Mouse (Mus musculus) spleen, adult 2 months (tissue): ENCODE measurements around the gene Ccl26.

Experiments
- CTCF ChIP-seq: fragments of 200-500 bp; IDR thresholded peaks from 2 replicates; pipeline ENCODE4 v1.5.1; 2011; ENCODE audit warnings: mild to moderate bottlenecking, inconsistent platforms; ENCODE audit not compliant: insufficient read depth, insufficient read length, insufficient replicate concordance; ENCODE audit errors: extremely low read depth
- POLR2A ChIP-seq: fragments of 200-500 bp; IDR thresholded peaks from 2 replicates; pipeline ENCODE4 v1.6.1; 2011; ENCODE audit warnings: low read depth, low read length, inconsistent platforms

DNA sequence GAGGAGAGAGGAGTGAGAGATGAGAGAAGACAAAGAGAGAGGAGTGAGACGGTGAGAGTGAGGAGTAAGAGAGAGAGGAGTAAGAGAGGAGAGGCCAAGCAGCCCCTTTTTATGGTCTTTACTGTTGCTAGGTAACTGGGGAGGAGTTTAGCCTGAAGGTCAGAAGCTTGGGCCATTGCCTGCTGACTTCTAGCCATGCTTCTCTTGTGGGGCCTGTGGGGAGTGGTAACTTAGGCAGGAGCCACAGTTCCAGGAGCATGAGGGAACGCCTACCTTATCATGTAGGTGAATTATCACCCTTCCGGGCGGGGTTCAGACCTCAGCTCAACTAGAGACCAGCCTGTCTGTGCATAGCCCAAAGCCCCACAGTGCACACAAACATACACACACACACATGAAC, 46.4 kb upstream of the Ccl26 start:
- no peak for TF ChIP-seq CTCF
- TF ChIP-seq POLR2A = no peak
